Mouse (Mus musculus) CD4-positive, CD25-positive, alpha-beta regulatory T cell, adult 4 months (primary cell): ENCODE measurements at regions not wholly inside any gene's neighbourhood (a gene's known extent, or its start where the extent isn't known, plus 50 kb on each side); places are given as distances from the start of the nearest gene placed in this dataset.

ENCODE experiments used
- ATAC-seq: one replicate; pipeline ENCODE4 v1.8.0; 2017

GRCm38 (mm10) chr2:57614587-57614991 lies 377.2 kb downstream of the Gpd2 start:
- no peak for ATAC-seq

GRCm38 (mm10) chr2:57616525-57617225 lies 379.2 kb downstream of the Gpd2 start:
- no peak for ATAC-seq

GRCm38 (mm10) chr2:57617258-57617657 lies 379.8 kb downstream of the Gpd2 start:
- no peak for ATAC-seq

GRCm38 (mm10) chr2:57644117-57644516 lies 353.6 kb upstream of the Galnt5 start:
- ATAC-seq = no peak

GRCm38 (mm10) chr2:57644541-57644940 lies 353.1 kb upstream of the Galnt5 start:
- ATAC-seq = no peak

- ATAC-seq = no peak
These were observed 348.7 kb upstream of the Galnt5 start for GRCm38 (mm10) chr2:57649002-57649401.

GRCm38 (mm10) chr2:57657409-57657808 lies 340.3 kb upstream of the Galnt5 start:
- ATAC-seq = no peak

GRCm38 (mm10) chr2:57661838-57662237 lies 335.8 kb upstream of the Galnt5 start:
- no peak for ATAC-seq

GRCm38 (mm10) chr2:57672007-57672643 lies 325.6 kb upstream of the Galnt5 start:
- ATAC-seq = no peak

GRCm38 (mm10) chr2:57689877-57690276 lies 307.8 kb upstream of the Galnt5 start:
- ATAC-seq = no peak

- no peak for ATAC-seq
These were observed 300.5 kb upstream of the Galnt5 start for GRCm38 (mm10) chr2:57696992-57697772.

GRCm38 (mm10) chr2:57698659-57699061 lies 299.0 kb upstream of the Galnt5 start:
- ATAC-seq = no peak

GRCm38 (mm10) chr2:57699226-57699625 lies 298.5 kb upstream of the Galnt5 start:
- ATAC-seq = no peak

- ATAC-seq = no peak
These were observed 280.8 kb upstream of the Galnt5 start for GRCm38 (mm10) chr2:57716754-57717510.
